Mouse (Mus musculus): ENCODE data around the gene Mast4. TPM values are rescaled to one million over a fixed set of nuclear protein-coding genes. Genes with fewer than 3 reads are reported as not detected.

Mast4 gene
- total and polyA plus RNA-seq, 3 experiments: 0.04 to 1.1 (median 0.23) TPM

DNA sequence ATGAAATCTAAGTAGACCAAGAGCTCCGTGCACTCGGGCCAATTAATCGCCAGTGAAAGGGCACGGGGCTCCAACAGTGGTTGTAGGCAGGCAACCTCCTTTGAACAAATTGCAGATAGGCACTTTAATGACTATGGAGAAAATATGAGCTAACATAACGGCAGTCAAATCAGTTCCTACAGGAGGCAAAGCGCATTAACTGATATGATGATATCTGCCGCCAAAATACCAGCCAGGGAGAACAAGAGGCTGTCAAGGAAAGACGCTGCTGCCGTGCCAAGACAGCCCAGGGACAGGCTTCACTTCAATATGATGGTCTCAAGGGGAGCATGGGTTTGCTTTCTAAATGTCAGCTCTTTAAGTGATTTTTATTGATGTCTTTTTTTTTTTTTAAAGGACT lies 401.9 kb downstream of the Mast4 start:
- no peak overlapping the region for H3K4me3 ChIP-seq (ENCODE audit: low read depth, low read length)
- no peak for ATAC-seq (ENCODE audit: extremely low read depth, insufficient number of reproducible peaks, low FRiP score, poor library complexity, severe bottlenecking)
- TF ChIP-seq TAL1 (conservative IDR thresholded peaks at IDR 0.05; ENCODE audit: low read depth, low read length): no peak
- no peak for TF ChIP-seq CTCF (IDR thresholded peaks at IDR 0.05; ENCODE audit: low read depth, low read length)
- TF ChIP-seq GATA2 (IDR thresholded peaks at IDR 0.05; ENCODE audit: borderline replicate concordance, low read depth, low read length): no peak
- no peak for TF ChIP-seq POLR2AphosphoS5 (IDR thresholded peaks at IDR 0.05; ENCODE audit: insufficient replicate concordance, low read depth, low read length)
- no peak for TF ChIP-seq GATA1 (IDR thresholded peaks at IDR 0.05; ENCODE audit: borderline replicate concordance, low read length)
- H3K9me3 ChIP-seq (replicated peaks): no peaks in the 10 kb centered on the region
- no peaks in the 10 kb centered on the region for H3K4me1 ChIP-seq (ENCODE audit: insufficient read depth, low read depth, low read length)
- H3K36me3 ChIP-seq (replicated peaks): no peaks in the 10 kb centered on the region
- no peak for DNase-seq (ENCODE audit: low spot score)
- H3K27me3 ChIP-seq (ENCODE audit: insufficient read depth, low read length): no peaks in the 10 kb centered on the region

- no peak for TF ChIP-seq GATA1 (IDR thresholded peaks at IDR 0.05; ENCODE audit: borderline replicate concordance, low read length)
- no peak for TF ChIP-seq GATA2 (IDR thresholded peaks at IDR 0.05; ENCODE audit: borderline replicate concordance, low read depth, low read length)
- no peak for TF ChIP-seq POLR2AphosphoS5 (IDR thresholded peaks at IDR 0.05; ENCODE audit: insufficient replicate concordance, low read depth, low read length)
- TF ChIP-seq CTCF (IDR thresholded peaks at IDR 0.05; ENCODE audit: low read depth, low read length): no peak
- TF ChIP-seq TAL1 (conservative IDR thresholded peaks at IDR 0.05; ENCODE audit: low read depth, low read length): no peak
- no peaks in the 10 kb centered on the region for H3K36me3 ChIP-seq (replicated peaks)
- H3K4me1 ChIP-seq (ENCODE audit: insufficient read depth, low read depth, low read length): no peaks in the 10 kb centered on the region
- DNase-seq (ENCODE audit: low spot score) (no peak), ATAC-seq (ENCODE audit: extremely low read depth, insufficient number of reproducible peaks, low FRiP score, poor library complexity, severe bottlenecking) (no peak)
- no peak overlapping the region for H3K4me3 ChIP-seq (ENCODE audit: low read depth, low read length)
- H3K9me3 ChIP-seq (replicated peaks): no peaks in the 10 kb centered on the region
- no peaks in the 10 kb centered on the region for H3K27me3 ChIP-seq (ENCODE audit: insufficient read depth, low read length)
Measured at GRCm38 (mm10) chr13:102931951-102932350, 402.3 kb downstream of the Mast4 start.

GRCm38 (mm10) chr13:102925844-102926598 lies 408.3 kb downstream of the Mast4 start:
- Histone ChIP-seq H3K36me3 (replicated peaks) (no peaks in the 10 kb centered on the region), H3K4me1 (ENCODE audit: insufficient read depth, low read depth, low read length) (no peaks in the 10 kb centered on the region), H3K27me3 (ENCODE audit: insufficient read depth, low read length) (no peaks in the 10 kb centered on the region), H3K9me3 (replicated peaks) (no peaks in the 10 kb centered on the region), H3K4me3 (ENCODE audit: low read depth, low read length) (no peak overlapping the region)
- DNase-seq (ENCODE audit: low spot score) (no peak), ATAC-seq (ENCODE audit: extremely low read depth, insufficient number of reproducible peaks, low FRiP score, poor library complexity, severe bottlenecking) (no peak)
- TF ChIP-seq POLR2AphosphoS5 (IDR thresholded peaks at IDR 0.05; ENCODE audit: insufficient replicate concordance, low read depth, low read length): no peak

- no peak for ATAC-seq (ENCODE audit: extremely low read depth, insufficient number of reproducible peaks, low FRiP score, poor library complexity, severe bottlenecking)
- Histone ChIP-seq H3K9me3 (replicated peaks) (no peaks in the 10 kb centered on the region), H3K4me1 (ENCODE audit: insufficient read depth, low read depth, low read length) (no peaks in the 10 kb centered on the region), H3K36me3 (replicated peaks) (no peaks in the 10 kb centered on the region), H3K4me3 (ENCODE audit: low read depth, low read length) (no peak overlapping the region), H3K27me3 (ENCODE audit: insufficient read depth, low read length) (no peaks in the 10 kb centered on the region)
- DNase-seq (ENCODE audit: low spot score): no peak
- no peak for TF ChIP-seq GATA1 (IDR thresholded peaks at IDR 0.05; ENCODE audit: borderline replicate concordance, low read length)
- TF ChIP-seq POLR2AphosphoS5 (IDR thresholded peaks at IDR 0.05; ENCODE audit: insufficient replicate concordance, low read depth, low read length): no peak
- no peak for TF ChIP-seq CTCF (IDR thresholded peaks at IDR 0.05; ENCODE audit: low read depth, low read length)
- TF ChIP-seq TAL1 (conservative IDR thresholded peaks at IDR 0.05; ENCODE audit: low read depth, low read length): no peak
- TF ChIP-seq GATA2 (IDR thresholded peaks at IDR 0.05; ENCODE audit: borderline replicate concordance, low read depth, low read length): no peak
Measured at GRCm38 (mm10) chr13:102919741-102920140, 414.6 kb downstream of the Mast4 start.

DNA sequence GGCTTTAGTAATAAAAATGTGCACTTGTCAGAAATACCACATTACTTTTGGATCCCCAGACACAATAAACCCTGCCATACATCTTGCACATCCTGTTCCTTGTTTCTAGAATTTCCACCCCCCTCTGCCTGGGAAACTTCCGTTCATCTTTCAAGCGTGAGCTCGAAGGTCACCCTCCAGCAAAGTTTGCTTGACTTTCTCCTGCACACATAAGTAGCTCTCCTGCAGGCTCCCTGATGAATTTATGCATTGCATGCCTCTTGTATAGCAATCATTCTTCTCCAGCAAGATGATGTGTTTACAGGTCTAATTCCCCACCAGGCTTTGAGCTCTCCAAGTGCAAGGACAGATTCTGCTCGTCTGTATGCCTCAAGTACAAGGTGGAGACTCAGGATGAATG lies 415.7 kb downstream of the Mast4 start:
- TF ChIP-seq TAL1 (conservative IDR thresholded peaks at IDR 0.05; ENCODE audit: low read depth, low read length): no peak
- TF ChIP-seq POLR2AphosphoS5 (IDR thresholded peaks at IDR 0.05; ENCODE audit: insufficient replicate concordance, low read depth, low read length): no peak
- no peak for TF ChIP-seq CTCF (IDR thresholded peaks at IDR 0.05; ENCODE audit: low read depth, low read length)
- TF ChIP-seq GATA2 (IDR thresholded peaks at IDR 0.05; ENCODE audit: borderline replicate concordance, low read depth, low read length): no peak
- TF ChIP-seq GATA1 (IDR thresholded peaks at IDR 0.05; ENCODE audit: borderline replicate concordance, low read length): no peak
- no peak for DNase-seq (ENCODE audit: low spot score)
- Histone ChIP-seq H3K4me1 (ENCODE audit: insufficient read depth, low read depth, low read length) (no peaks in the 10 kb centered on the region), H3K36me3 (replicated peaks) (no peaks in the 10 kb centered on the region), H3K27me3 (ENCODE audit: insufficient read depth, low read length) (no peaks in the 10 kb centered on the region), H3K4me3 (ENCODE audit: low read depth, low read length) (no peak overlapping the region), H3K9me3 (replicated peaks) (no peaks in the 10 kb centered on the region)
- no peak for ATAC-seq (ENCODE audit: extremely low read depth, insufficient number of reproducible peaks, low FRiP score, poor library complexity, severe bottlenecking)

- DNase-seq (ENCODE audit: low spot score) (no peak), ATAC-seq (ENCODE audit: extremely low read depth, insufficient number of reproducible peaks, low FRiP score, poor library complexity, severe bottlenecking) (no peak)
- no peak overlapping the region for H3K4me3 ChIP-seq (ENCODE audit: low read depth, low read length)
- no peaks in the 10 kb centered on the region for H3K4me1 ChIP-seq (ENCODE audit: insufficient read depth, low read depth, low read length)
- no peaks in the 10 kb centered on the region for H3K9me3 ChIP-seq (replicated peaks)
- no peak for TF ChIP-seq POLR2AphosphoS5 (IDR thresholded peaks at IDR 0.05; ENCODE audit: insufficient replicate concordance, low read depth, low read length)
- TF ChIP-seq GATA1 (IDR thresholded peaks at IDR 0.05; ENCODE audit: borderline replicate concordance, low read length): no peak
- TF ChIP-seq GATA2 (IDR thresholded peaks at IDR 0.05; ENCODE audit: borderline replicate concordance, low read depth, low read length): no peak
- TF ChIP-seq TAL1 (conservative IDR thresholded peaks at IDR 0.05; ENCODE audit: low read depth, low read length): no peak
- TF ChIP-seq CTCF (IDR thresholded peaks at IDR 0.05; ENCODE audit: low read depth, low read length): no peak
- no peaks in the 10 kb centered on the region for H3K27me3 ChIP-seq (ENCODE audit: insufficient read depth, low read length)
- H3K36me3 ChIP-seq (replicated peaks): no peaks in the 10 kb centered on the region
Measured at GRCm38 (mm10) chr13:102915341-102915740, 419.0 kb downstream of the Mast4 start.

Measured in G1E (cell line).